Mouse (Mus musculus): ENCODE measurements around the gene Wdr35. TPM values are rescaled to one million over a fixed set of nuclear protein-coding genes. Genes with fewer than 3 reads are reported as not detected.

Gene Wdr35
- polyA plus RNA-seq, 1 experiment from 2014 or later = 1.6 TPM

GRCm38 (mm10) chr12:9054012-9054411 is 80.3 kb downstream of the Wdr35 start:
- WGBS (ENCODE audit: insufficient replicate concordance) = 55% methylated on average over 2 of the region's 2 CpGs
- H3K4me1 ChIP-seq (replicated peaks) = no peaks in the 10 kb centered on the region
- no peaks in the 10 kb centered on the region for H3K9me3 ChIP-seq (replicated peaks)
- no peak overlapping the region for H3K4me3 ChIP-seq (replicated peaks)
- H3K27ac ChIP-seq = no peak overlapping the region
- no peaks in the 10 kb centered on the region for H3K36me3 ChIP-seq
- H3K9ac ChIP-seq = no peak overlapping the region
- H3K27me3 ChIP-seq = no peaks in the 10 kb centered on the region
- ATAC-seq (ENCODE audit: low read depth) (no peak), DNase-seq (no peak)
- no peak overlapping the region for H3K4me2 ChIP-seq

GRCm38 (mm10) chr12:9055269-9055668 is 81.6 kb downstream of the Wdr35 start:
- H3K4me1 ChIP-seq (replicated peaks) = no peaks in the 10 kb centered on the region
- 58% methylated on average over 11 of the region's 11 CpGs for WGBS (ENCODE audit: insufficient replicate concordance)
- no peaks in the 10 kb centered on the region for H3K9me3 ChIP-seq (replicated peaks)
- H3K4me2 ChIP-seq = no peak overlapping the region
- H3K4me3 ChIP-seq (replicated peaks) = no peak overlapping the region
- no peak overlapping the region for H3K27ac ChIP-seq
- DNase-seq (no peak), ATAC-seq (ENCODE audit: low read depth) (no peak)
- no peak overlapping the region for H3K9ac ChIP-seq
- no peaks in the 10 kb centered on the region for H3K27me3 ChIP-seq
- H3K36me3 ChIP-seq = no peaks in the 10 kb centered on the region

- WGBS (ENCODE audit: insufficient replicate concordance) = 80% methylated on average over 3 of the region's 3 CpGs
- Histone ChIP-seq H3K27ac (no peak overlapping the region), H3K36me3 (no peaks in the 10 kb centered on the region), H3K4me2 (no peak overlapping the region), H3K27me3 (no peaks in the 10 kb centered on the region), H3K9me3 (replicated peaks) (no peaks in the 10 kb centered on the region), H3K4me3 (replicated peaks) (no peak overlapping the region), H3K9ac (no peak overlapping the region), H3K4me1 (replicated peaks) (no peaks in the 10 kb centered on the region)
- DNase-seq (no peak), ATAC-seq (ENCODE audit: low read depth) (no peak)
These were observed 85.8 kb downstream of the Wdr35 start for GRCm38 (mm10) chr12:9059502-9059901.

- Histone ChIP-seq H3K9ac (no peak overlapping the region), H3K4me2 (no peak overlapping the region), H3K27ac (no peak overlapping the region), H3K4me1 (replicated peaks) (no peaks in the 10 kb centered on the region), H3K9me3 (replicated peaks) (no peaks in the 10 kb centered on the region), H3K27me3 (no peaks in the 10 kb centered on the region), H3K4me3 (replicated peaks) (no peak overlapping the region), H3K36me3 (no peaks in the 10 kb centered on the region)
- ATAC-seq (ENCODE audit: low read depth) (no peak), DNase-seq (no peak)
- WGBS (ENCODE audit: insufficient replicate concordance) = 74% methylated on average over 9 of the region's 9 CpGs
These were observed 86.3 kb downstream of the Wdr35 start for GRCm38 (mm10) chr12:9059965-9060364.

GRCm38 (mm10) chr12:9063611-9064010 is 89.9 kb downstream of the Wdr35 start:
- WGBS (ENCODE audit: insufficient replicate concordance) = 52% methylated on average over 6 of the region's 6 CpGs
- DNase-seq (no peak), ATAC-seq (ENCODE audit: low read depth) (no peak)
- H3K9ac ChIP-seq = no peak overlapping the region
- no peak overlapping the region for H3K4me3 ChIP-seq (replicated peaks)
- no peaks in the 10 kb centered on the region for H3K36me3 ChIP-seq
- H3K9me3 ChIP-seq (replicated peaks) = no peaks in the 10 kb centered on the region
- H3K27ac ChIP-seq = no peak overlapping the region
- H3K27me3 ChIP-seq = no peaks in the 10 kb centered on the region
- H3K4me1 ChIP-seq (replicated peaks) = no peaks in the 10 kb centered on the region
- no peak overlapping the region for H3K4me2 ChIP-seq

GRCm38 (mm10) chr12:9071058-9071457 is 97.4 kb downstream of the Wdr35 start:
- no peaks in the 10 kb centered on the region for H3K27me3 ChIP-seq
- no peak overlapping the region for H3K4me2 ChIP-seq
- H3K4me1 ChIP-seq (replicated peaks) = no peaks in the 10 kb centered on the region
- H3K36me3 ChIP-seq = no peaks in the 10 kb centered on the region
- WGBS (ENCODE audit: insufficient replicate concordance) = 78% methylated on average over 1 of the region's 1 CpGs
- ATAC-seq (ENCODE audit: low read depth) (no peak), DNase-seq (no peak)
- H3K4me3 ChIP-seq (replicated peaks) = no peak overlapping the region
- no peak overlapping the region for H3K9ac ChIP-seq
- H3K27ac ChIP-seq = no peak overlapping the region
- H3K9me3 ChIP-seq (replicated peaks) = no peaks in the 10 kb centered on the region

DNA sequence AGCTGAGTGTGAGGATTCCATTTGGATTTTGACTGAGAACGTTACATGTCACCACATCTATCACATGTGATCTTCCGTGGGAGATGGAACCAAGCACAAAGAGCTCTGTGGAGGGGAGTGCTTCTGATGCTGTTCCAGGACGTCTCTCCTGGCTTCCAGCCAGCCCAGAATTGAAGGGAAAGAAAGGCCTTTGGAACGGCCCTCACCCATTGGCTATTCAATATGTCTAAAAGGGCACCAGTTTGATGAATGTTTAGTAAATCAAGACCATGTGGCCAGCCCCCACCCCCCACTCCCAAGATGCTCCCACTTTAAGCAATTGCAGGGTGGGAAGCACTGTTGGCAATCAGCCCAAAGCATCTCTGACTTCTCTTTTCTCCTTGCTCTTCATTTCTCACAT is 97.8 kb downstream of the Wdr35 start:
- H3K9me3 ChIP-seq (replicated peaks) = no peaks in the 10 kb centered on the region
- ATAC-seq (ENCODE audit: low read depth) = no peak

GRCm38 (mm10) chr12:9077554-9078125 is 103.9 kb downstream of the Wdr35 start:
- Histone ChIP-seq H3K4me2 (no peak overlapping the region), H3K27me3 (no peaks in the 10 kb centered on the region), H3K27ac (no peak overlapping the region), H3K9ac (no peak overlapping the region), H3K4me3 (replicated peaks) (no peak overlapping the region), H3K9me3 (replicated peaks) (no peaks in the 10 kb centered on the region), H3K36me3 (no peaks in the 10 kb centered on the region), H3K4me1 (replicated peaks) (no peaks in the 10 kb centered on the region)
- WGBS (ENCODE audit: insufficient replicate concordance) = 63% methylated on average over 3 of the region's 3 CpGs
- DNase-seq (no peak), ATAC-seq (ENCODE audit: low read depth) (no peak)

More for the DNA sequence above, 97.8 kb downstream of the Wdr35 start:
- H3K27me3 ChIP-seq = no peaks in the 10 kb centered on the region
- H3K9ac ChIP-seq = no peak overlapping the region
- no peak overlapping the region for H3K27ac ChIP-seq
- H3K4me2 ChIP-seq = no peak overlapping the region
- no peak overlapping the region for H3K4me3 ChIP-seq (replicated peaks)
- WGBS (ENCODE audit: insufficient replicate concordance) = 61% methylated on average over 4 of the region's 4 CpGs
- H3K36me3 ChIP-seq = no peaks in the 10 kb centered on the region
- no peak for DNase-seq
- no peaks in the 10 kb centered on the region for H3K4me1 ChIP-seq (replicated peaks)

Other genes with a start within 250 kb of the Wdr35 start
- 23.3 and 29.6 TPM in 2 replicates for gene Sdc1, start 202.6 kb upstream of the Wdr35 start, polyA plus RNA-seq (2015; fragmentation: Nextera tagmentation; extraction: Ambion mirVana)
- gene Laptm4a, start 52.2 kb upstream of the Wdr35 start, polyA plus RNA-seq (2015; fragmentation: Nextera tagmentation; extraction: Ambion mirVana) = 71.4 and 83.9 TPM in 2 replicates
- 0.20 and 0.25 TPM in 2 replicates for gene Matn3, start 26.0 kb upstream of the Wdr35 start, polyA plus RNA-seq (2015; fragmentation: Nextera tagmentation; extraction: Ambion mirVana)
- gene Ttc32, start 56.1 kb downstream of the Wdr35 start, polyA plus RNA-seq (2015; fragmentation: Nextera tagmentation; extraction: Ambion mirVana) = 14.8 and 17.0 TPM in 2 replicates